Mouse (Mus musculus): ENCODE data around the gene Plscr4.

DNA sequence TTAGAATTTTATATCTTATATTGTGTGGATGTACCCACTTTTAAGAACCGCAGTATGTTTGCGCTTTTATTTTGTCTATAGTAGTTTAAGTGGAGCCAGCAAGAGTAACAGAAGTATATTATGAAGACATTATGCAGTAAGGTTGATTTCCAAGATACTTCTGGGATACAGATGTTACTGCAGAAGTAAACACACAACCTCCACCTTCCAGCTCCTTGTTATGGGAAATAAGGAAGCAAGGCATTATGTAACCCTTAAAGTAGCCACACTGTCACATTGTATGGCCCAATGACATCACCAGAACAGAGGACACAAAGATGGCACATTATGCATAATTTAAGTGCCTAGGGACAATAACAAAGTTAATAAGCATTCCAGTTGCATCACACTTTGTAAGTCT, 1.2 kb downstream of the Plscr4 start:
- TF ChIP-seq POLR2A (IDR thresholded peaks at IDR 0.05; ENCODE audit: borderline replicate concordance, extremely low read depth, insufficient read depth, insufficient read length, poor library complexity, severe bottlenecking) (no peak), CTCF (IDR thresholded peaks at IDR 0.05; ENCODE audit: borderline replicate concordance, extremely low read depth, insufficient read depth, insufficient read length) (no peak)
